Mouse (Mus musculus) urinary bladder, postnatal 4 days (tissue): ENCODE measurements around the gene Olfr148.

Experiments
- DNase-seq, 2 experiments: peaks; one replicate each; pipeline ENCODE4 v3.0.0; 2021 to 2022; ENCODE audit warnings: low spot score in 2 of 2

The Olfr148 gene

GRCm38 (mm10) chr9:39610355-39610754 is at the start of gene Olfr148:
TSS of gene Olfr148 (plus strand) at chr9:39610655.
- DNase-seq: no peak

GRCm38 (mm10) chr9:39575469-39575868 is 35.0 kb upstream of the Olfr148 start, which contains the start of gene Olfr959:
TSS of gene Olfr959 (minus strand) at chr9:39575569.
- DNase-seq: no peak

DNA sequence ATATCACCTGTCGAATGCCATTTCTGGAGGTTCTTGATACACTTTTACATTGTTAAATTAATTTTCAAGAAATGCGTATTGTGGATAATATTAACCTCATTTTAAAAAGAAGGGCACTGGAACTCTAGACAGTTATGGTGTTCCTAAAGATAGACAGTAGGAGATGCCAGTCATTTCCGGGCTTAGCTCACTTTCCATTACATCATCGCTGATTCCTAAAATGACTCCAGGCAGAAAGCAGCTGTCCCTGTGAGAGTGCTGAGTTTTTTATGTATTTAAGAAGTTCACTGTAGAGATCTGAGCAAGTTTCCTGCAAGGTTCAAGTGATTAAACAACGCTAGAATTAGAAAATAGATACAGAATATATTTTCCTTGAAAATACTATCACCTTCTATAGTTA is 33.4 kb upstream of the Olfr148 start:
- no peak for DNase-seq

DNA sequence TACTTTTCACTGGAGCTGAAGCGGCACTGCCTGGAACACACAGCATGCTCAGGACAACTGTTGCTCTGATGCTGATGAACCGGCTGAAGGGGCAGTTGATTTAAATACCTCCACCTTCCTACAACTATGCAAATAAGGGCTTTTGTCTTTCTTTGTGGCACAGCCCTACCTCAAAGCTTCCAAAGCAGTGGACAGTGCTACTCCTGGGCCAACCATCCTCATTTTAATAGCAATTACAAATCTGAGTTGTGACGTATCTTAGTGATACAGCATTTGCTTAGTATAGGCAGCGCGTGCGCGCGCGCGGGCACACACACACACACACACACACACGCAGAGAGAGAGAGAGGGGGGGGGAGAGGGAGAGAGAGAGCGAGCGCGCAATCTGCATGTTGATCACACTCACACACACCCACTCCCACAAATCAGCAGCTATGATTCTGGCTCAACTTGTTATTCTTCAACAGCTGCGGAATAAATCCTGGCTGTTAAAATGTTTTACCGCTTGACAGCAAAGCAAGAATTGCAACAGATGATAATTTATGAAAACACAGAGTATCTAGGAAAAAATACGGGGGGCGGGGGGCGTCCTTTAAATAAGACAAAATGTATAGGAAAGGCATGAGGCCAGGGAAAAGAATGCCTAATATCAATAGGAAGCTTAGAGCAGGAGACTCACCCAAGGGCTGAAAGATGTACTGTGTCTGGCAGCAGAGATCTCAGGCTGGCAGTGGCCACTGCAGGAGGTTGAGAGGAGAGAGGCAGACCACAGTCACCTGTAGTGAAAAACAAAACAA is 7.7 kb upstream of the Olfr148 start:
- no peak for DNase-seq

- DNase-seq: peak; percentile 26 to 65
These were observed 7.1 kb upstream of the Olfr148 start for GRCm38 (mm10) chr9:39603333-39603845.

DNA sequence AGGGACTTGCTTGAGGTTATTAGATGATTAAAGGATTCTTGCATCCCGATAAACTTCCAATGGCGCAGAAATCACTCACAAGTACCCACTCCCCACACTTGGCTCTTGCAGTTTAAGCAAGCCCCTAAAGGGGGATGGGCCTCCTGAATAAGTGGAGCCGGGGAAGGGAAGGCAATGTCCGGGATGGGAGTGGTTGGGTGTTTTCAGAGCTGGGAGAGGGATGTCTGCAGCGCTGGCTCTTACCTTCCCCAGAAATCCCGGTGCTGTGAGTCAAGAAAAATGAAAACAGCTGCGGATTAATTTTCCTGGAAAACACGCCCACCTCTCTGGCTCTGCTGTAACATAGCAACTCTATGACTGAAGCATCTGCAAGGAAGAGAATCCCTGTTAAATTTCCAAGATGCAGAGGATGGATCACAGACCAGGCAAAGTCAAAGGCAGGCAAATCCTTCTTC is 6.4 kb upstream of the Olfr148 start, which contains the start of gene AW551984:
AW551984 (minus strand) TSS at position 405 of the 455 bp plus-strand sequence.
- DNase-seq: peak in 1 of 2 experiments; percentile 60

DNA sequence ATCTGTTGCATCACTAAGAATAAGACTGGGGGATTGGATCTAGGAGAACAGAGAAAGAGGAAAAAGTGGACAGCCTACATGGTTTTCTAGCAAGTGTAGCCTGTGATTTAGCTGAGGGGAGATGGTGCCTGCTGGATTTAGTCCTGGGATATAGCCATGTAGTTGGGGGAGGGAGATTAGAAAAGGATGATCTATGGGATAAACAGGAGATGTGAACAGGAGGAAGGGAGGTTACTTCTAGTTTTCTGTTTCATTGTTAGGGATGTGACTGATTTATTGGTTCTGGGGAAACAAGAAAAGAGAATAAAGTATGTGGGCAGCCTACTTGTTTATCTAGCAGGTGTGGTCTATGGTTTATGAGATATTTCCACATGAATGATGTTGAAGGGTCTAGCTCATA is 2.0 kb upstream of the Olfr148 start:
- no peak for DNase-seq

DNA sequence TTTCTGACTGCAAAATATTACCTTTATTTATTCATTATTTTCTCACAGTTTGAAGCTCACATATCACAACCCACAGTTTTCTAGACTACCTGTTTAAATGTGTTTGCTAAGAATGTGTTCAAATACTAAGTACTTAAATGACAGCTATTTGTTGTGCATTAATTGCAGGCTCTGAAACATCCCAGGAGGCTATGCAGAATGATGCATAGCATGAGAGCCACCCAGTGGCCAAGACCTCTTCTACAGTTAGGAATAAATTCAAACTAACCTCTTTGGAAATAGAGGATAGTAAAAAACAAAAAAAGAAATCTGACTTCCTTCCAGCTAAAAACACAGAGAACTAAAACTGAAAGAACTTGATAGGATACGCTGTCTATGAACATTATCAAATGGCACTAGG is 1.5 kb downstream of the Olfr148 start:
- no peak for DNase-seq

DNA sequence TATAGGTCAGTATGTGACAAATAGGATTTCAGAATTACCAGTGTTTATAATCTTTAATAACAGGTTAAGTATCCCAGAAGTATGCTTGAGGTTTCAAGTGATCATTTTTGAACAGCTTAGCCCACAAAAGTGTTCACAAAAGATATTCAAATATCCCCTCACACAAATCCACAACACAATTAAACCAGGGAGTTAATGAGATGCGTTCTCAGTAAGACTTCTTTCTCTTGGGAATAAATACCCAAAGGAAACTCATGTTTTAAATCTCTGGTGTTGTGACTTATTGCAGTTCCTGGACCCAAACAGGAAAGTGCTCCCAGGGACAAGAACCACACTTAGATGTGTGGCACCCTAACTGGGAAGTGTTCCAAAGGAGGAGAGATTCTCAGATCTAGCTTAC is 10.6 kb downstream of the Olfr148 start, which contains the start of gene Olfr960:
Olfr960 (plus strand) TSS at position 301 of the 400 bp plus-strand sequence.
- no peak for DNase-seq

DNA sequence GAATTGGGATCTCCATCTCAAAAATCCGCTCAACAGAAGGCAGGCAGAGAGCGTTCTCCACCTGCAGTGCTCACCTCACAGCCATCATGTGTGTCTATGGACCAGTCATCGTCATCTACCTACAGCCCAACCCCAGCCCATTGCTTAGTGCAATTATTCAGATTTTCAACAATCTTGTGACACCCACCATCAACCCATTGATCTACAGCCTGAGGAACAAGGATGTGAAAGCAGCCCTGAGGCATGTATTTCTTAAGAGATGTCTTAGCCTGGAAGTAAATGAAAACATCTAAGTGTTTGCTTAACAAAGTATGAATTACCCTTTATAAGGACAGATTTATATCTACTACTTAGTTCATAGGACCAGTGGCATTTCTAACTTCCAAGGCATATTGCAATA is 13.3 kb downstream of the Olfr148 start:
- no peak for DNase-seq

- DNase-seq: no peak
These were observed 14.3 kb downstream of the Olfr148 start for GRCm38 (mm10) chr9:39624711-39625110.

DNA sequence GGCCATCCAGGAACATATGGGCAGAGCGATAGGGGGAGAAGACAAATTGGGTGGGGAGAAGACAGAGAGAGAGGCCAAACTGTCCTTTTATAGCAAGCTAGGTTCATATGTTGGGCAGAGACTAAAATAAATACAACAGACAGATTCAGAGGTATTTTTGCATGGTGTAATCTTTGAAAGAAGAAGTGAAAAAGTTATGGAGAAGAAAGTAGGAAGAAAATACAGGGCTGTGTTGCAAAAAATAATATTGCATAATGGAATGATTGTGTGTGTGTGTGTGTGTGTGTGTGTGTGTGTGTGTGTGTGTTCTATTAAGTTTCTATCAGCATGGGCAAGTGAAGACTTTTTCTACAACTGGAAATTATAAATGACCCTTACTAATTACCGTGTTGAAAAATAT is 18.6 kb downstream of the Olfr148 start:
- no peak for DNase-seq

- DNase-seq: no peak
These were observed 23.6 kb downstream of the Olfr148 start for GRCm38 (mm10) chr9:39633913-39634594.

- DNase-seq: no peak
These were observed 34.3 kb downstream of the Olfr148 start, which contains the start of gene Olfr961 for GRCm38 (mm10) chr9:39644785-39645184. TSS of gene Olfr961 (plus strand) at chr9:39645085.

DNA sequence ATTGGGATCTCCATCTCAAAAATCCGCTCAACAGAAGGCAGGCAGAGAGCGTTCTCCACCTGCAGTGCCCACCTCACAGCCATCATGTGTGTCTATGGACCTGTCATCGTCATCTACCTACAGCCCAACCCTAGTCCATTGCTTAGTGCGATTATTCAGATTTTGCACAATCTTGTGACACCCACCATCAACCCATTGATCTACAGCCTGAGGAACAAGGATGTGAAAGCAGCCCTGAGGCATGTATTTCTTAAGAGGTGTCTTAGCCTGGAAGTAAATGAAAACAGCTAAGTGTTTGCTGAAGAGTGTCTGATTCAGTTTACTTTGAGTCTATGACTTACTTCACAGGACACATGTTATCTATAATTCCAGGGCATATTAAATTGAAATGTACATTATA is 36.9 kb downstream of the Olfr148 start:
- DNase-seq: no peak

- no peak for DNase-seq
These were observed 44.4 kb downstream of the Olfr148 start for GRCm38 (mm10) chr9:39654756-39655396.
